Mouse (Mus musculus) embryo, embryonic 10 days (tissue): Measurements from ENCODE around the gene Alg14.

Experiments used
- DNase-seq: peaks from one replicate; pipeline ENCODE4 v3.0.0-alpha.2; 2015; ENCODE audit warnings: low spot score

The Alg14 gene

DNA sequence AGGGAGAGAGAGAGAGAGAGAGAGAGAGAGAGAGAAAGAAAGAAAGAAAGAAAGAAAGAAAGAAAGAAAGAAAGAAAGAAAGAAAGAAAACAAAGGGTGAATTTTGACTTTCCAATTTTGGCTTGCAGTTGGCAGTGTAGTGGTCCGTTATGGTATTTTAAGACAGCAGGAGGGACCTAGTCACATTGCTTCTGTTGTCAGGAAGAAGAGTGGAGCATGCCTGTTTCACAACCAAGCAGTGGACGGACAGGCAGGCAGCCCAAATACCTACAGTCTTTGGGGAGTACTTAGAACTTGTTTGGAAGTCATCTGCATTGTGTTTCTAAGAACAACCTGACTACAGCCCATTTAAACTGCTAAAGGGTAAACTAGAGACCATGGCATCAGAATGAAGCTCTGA, 47.1 kb downstream of the Alg14 start:
- no peak for DNase-seq

DNA sequence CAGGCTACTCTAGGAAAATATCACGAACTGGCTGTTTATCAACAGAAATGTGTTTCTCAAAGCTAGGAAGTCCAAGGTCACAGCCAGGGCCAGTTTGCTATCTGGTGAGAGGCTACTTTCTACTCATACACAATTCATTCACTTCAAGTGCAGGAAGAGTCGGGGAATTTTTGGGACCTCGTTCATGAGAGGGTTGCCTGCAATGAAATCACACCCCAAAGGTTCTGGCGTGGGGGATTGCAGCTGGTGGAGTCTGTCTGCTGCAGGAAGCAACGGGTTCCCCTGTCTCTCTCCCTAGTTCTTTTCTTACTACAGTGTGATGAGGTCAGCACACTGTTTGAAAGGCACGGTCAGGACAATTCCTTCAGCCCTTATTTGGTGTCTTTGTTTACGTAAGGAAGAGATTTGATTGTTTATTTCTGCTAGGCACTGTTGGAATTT, 48.8 kb downstream of the Alg14 start:
- peak; percentile 23 for DNase-seq

DNA sequence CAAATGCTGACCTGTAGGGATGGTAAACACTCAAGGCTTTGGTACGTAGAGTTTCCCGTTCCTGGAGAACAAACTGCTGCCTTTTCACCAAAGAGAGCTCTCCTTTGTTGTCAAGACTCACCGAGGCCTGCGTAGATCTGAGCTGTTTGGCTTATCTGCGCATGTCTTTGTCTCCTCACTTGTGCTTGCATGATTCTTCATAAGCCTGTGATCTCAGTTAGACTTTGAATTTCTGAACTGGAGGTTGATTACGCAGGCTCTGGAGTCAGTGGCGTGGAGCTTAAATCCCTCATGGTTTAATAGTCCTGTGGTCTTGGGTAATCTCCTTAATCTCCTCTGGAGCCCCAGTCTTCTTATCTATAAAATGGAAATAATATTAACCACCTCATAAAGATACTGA, 51.7 kb downstream of the Alg14 start:
- DNase-seq, result no peak

DNA sequence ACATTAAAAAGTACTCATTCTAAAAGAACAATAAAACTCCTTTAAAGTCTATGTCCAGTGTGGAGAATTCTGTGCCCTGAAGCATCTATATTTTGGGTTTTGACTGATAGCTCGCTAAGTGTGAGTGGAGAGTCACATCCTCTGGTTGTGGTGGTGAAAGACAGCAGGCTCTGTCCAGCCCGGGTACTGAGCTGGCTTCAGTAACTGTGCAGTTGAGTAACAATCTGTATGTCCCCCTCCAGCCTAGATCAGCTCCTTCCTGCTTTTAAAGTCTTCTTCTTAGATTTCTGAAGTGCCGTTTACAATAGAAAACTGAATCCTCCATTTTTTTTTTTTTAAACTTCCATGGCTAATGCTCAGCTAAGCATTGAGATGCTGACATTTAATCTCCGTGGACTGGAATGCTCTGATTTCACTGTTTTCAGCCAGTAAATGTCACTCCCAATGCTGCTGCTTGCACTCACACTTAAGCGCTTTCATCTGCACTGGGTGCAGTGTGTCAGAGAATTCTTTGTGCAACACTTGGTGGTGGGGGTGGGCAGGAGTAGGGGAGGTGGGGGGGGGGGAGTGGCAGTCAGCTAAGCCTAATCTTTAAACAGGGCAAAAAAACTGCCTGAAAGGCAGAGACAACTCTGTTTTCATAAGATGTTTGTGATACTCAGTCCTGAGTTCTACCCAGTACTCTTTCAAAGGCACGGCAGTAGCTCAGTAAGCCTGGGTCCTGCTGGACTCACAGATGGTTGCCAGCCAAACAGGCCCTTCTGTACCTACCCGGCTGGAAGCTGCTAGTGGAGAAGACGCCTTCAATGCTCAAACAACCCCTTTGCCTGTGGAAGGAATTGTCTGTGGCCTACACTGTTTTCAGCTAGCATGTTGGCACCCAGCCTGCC, 52.7 kb downstream of the Alg14 start:
- peak; percentile 36 for DNase-seq

DNA sequence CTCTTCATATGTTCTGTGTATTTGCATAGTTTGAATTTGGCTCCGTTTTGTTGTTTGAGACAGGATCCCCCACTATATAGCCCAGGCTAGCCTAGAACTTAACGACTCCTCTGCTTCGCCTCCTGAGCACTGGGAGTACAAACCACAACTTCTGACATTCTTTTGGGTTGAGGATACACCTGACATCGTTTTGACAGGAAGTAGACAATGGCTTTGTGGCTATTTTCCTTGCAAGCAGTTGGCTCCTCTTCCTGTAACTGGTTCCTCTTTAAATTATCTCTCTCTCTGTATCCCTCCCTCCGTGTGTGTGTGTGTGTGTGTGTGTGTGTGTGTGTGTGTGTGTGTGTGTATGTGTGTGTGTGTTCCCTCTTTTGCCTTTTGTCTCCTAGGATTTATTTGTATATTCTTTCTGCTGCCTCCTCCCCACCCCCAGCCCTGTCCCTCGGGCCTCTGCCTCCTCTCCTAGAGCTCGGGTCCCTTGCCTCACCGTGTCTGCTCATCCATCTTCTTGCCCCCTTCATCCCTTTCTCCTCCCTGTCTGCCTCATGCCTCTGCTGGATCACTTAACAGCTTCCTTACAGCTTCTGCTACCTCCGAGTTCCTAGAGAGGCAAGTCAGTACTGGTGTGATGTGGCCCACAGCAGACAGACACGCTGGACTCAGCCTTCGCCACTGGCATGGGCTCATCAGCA, 53.5 kb downstream of the Alg14 start:
- DNase-seq, result peak; percentile 22

DNA sequence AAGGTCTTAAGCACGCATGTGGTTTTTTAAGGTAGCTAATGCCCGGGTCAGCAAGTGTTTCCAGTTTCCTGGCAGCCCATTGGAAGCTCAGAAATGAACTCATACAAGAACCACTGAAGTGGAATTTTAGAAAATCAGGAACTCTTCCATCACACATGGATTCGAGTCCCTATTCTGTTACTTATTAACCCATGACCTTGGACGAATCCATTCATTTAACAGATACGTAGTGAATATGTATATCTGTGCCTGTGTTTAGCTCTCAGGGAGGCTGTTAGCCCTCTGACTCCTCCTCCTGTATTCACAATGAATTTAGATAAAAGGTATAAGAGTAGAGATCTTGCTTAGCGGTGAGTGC, 54.0 kb downstream of the Alg14 start:
- DNase-seq, result no peak

DNA sequence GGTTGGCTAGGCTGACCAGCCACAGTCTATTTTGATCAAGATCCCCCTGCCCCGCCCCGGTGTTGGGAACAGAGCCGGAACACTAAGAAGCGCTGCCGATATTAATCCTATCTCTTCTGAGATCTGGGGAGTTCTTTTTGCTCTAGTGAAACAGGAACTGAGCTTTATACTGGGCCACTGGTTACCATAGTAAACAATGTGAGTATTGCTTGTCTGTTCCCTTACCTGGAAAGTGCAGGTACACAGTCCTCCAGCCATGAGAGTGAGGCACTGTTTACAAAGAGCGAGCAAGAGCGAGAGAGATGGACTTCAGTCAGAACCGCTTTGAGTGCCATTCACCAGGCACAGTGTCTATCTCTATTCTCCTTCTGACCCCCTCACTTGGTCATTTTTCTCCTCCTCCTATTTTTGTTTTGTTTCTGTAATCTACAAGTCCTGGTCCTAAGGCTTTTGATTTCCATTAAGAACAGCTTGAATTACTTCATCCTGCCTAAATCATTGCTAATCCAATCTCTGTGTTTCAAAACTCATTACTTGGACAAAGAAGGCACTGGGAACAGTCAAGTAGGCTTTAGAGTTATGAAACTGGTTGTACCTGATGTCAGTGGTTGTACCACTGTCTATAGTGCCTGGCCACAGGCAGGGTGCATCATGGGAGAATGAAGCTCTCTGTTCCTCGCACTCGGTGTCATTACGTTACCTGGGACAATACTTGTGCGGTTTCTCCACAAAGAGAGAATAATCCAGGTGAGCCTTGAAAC, 55.1 kb downstream of the Alg14 start:
- no peak for DNase-seq

DNA sequence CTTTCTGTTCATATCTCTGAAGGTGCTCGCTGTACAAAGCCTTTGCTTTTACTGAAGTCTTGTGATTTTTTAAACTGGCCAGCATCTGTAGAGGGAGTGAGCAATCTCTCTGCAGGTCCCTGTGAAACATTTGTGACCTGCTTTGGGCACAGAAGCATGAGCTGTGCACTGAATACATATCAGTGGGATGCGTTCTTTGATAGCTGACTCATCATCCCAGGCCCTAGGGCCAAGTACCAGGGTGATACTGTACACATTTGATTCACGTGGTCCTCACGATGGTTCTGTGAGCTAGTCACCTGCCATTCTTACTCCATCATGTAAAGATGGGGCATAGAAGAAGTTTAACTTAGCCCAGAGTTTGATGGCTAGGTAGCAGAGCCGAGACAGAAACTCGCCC, 57.2 kb downstream of the Alg14 start:
- no peak for DNase-seq

DNA sequence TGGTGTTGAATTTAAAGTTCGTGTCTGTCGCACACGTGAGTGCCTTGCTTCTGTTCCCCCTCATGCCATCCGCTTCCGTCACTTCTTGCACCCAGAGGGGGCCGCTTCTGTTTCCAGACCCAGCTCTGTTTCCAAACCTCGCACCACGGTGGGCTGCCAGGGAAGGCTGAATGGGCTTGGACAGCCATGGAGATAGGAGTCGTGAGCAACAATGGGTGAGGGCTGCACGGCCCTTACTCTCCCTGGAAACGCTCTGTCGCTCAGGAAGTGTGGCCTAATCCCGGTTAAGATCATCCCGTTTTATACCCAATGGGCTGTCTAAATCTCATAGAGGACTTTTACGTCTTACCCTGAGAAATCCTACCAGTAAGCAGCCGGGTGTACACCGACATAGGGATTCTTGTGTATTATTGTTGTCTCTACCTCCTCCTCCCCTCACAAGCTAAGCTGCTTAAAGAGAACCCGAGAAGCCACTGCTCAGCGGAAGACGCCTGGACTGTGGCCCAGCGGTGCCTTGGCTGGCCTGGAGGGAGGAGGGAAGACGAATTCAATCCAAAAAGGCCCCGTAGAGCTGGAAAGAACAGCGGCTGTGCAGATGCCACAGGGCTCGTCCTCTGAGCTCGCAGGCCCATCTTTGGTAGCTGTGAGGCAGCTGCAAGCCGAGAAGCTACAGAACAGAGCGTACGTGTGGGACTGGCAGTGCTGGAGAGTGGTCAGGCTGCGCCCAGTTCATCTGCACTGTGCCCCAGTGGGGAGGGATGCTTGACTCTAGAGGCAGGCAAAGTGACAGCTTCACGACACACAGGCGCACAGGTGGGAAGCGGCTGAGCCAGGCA, 58.0 kb downstream of the Alg14 start:
- DNase-seq, result peak; percentile 30

DNA sequence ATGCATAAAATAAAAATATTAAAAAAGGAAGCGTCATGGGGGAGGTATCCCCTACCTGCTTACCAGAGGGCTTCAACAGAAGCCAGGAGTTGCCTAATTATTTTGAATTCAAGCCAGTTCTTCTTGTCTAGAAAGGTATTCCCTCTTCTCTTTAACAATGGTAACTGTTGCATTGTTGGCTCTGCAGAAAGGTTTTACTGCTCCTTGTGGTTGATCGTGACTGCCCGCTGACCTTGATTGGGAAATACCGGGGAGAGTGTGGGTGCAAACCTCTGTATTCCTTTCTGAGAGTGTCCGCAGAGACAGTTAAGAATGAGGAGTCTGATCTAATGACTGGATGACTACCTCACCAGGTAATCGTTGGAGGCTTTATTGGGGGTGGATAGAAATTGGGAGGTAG, 59.7 kb downstream of the Alg14 start:
- DNase-seq, result no peak

DNA sequence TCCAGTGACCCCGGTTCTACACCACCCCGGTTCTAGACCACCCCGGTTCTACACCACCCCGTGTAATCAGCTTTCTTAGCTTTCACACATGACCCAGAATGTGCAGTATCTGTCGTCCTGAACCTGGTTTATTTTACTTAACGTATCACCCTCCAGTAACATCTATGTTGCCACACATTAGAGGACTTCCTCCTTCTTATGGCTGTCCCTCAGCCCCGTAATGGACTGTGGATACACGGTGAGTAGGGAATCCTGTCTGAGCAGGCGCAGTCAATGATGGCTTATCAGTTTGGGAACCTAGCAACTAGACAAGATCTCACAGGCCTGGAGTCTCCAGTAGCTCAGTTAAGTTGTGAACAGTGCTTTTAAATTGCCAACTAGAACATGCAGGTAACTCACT, 62.7 kb downstream of the Alg14 start:
- no peak for DNase-seq

DNA sequence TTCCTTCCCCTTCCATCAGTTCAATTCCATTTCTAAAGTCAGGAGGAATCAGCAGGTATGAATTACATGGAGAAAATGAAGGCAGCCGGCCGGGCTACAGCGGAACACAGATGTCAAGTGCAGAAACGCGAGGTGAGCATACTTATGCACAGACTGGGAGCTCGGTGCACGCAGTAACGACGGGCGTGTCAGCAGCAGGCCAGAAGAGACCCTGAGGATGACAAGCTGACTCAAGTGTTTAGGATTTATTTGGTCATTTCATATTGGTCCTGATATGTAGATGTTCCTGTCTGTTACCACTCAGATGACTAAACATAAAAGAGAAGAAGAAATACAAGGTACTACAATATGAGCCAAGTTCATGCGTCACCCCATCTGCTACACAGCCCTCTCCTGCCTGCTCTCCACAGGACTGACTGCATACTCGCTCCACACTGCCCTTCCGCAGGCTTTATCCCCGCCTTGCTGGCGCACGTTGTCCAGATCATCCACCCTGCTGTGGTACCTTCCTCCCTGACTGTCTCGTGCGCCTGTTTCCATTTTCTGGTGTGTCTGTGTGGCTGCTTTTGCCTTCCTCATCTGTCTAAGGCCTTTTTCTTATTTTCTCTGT, 63.4 kb downstream of the Alg14 start:
- DNase-seq, result no peak

DNA sequence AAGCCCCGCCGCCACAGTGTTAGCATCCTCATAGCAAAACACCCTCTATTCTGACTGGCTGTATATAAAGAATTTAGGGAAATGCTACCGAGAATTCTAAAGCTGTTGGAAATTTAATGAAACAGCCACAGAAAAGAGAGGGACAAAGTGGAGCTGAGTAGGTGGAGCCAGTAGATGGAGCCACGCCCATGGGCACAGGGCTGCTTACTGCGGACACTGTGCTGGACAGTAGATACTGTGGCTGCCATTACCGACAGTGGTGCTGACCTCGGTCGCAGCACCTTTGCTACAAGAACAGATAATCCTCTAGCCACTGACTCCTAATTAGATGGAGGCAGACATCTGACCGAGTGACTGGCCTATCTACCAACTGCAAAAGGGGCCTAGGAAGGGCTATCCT, 64.0 kb downstream of the Alg14 start:
- DNase-seq, result no peak

DNA sequence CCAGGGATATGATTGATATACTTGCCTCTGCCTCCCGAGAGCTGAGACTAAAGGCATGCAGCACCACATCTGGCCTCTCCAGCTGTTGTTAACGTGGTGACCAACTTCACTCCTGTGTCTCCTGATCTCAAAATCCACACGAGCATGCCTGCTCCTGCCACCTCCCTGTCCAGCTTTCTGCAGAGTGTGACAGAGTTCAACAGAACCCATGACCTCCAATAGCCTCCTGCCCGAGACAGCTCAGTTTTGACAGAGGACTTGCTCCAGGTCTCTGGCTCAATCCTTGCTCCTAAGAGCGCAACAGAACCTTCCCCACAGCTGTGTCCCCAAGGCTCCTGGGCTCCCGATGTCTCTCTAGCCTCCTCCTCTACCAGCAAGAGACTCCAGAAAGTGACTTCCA, 64.5 kb downstream of the Alg14 start:
- no peak for DNase-seq

DNA sequence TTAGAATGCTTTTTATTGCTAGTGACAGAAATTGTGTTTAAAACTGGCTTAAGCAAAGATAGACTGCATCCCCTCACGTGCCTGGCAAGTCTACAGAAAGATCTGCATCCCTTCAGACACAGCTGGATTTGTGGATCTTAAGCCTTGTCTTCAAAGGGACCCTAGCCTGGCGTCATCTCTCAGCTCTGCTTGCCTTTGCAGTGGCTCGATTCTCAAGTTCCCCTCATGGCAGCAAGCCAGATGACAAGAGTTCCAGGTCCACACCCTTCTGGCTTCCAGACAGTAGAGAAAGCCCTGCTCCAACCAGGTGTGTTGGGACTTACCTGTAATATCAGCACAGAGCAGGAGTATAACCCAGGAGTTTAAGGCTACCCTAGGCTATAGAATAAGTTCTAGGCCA, 65.5 kb downstream of the Alg14 start:
- no peak for DNase-seq

DNA sequence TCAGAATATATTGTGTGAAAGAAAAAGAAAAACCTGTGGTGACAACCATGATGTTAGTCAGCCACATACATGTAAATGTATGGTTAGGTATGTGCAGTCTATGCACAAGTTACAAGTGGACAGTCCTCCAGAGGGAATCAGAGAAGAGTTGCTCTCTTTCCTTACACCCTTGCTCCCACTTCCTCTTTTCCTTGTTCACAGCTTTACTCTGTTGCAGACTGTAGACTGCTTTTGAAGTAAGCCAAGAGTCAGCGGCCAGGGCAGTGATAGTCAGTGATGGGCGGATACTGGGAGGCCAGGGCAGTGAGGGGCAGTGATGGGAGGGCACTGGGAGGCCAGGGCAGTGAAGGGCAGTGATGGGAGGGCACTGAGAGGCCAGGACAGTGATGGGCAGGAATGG, 66.7 kb downstream of the Alg14 start:
- no peak for DNase-seq

DNA sequence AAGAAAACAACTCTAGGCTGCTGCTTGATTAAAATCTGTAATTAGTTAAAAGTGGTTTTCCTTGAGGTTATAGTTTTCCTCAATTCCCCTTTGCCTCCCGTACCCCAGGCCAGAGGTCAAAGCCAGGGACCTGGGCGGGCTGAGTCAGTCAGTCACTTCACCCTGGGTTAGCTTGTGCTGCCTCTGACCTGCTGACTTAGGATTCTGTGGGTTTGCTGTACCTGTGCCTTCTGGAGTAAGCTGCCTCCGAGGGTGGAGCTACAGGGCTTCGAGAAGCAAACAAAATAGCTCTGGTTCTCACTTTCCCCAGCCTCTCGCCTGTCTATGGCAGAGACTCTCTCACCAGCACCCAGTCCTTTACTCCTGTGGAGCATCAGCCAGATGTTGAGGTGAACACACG, 67.3 kb downstream of the Alg14 start:
- DNase-seq, result no peak

DNA sequence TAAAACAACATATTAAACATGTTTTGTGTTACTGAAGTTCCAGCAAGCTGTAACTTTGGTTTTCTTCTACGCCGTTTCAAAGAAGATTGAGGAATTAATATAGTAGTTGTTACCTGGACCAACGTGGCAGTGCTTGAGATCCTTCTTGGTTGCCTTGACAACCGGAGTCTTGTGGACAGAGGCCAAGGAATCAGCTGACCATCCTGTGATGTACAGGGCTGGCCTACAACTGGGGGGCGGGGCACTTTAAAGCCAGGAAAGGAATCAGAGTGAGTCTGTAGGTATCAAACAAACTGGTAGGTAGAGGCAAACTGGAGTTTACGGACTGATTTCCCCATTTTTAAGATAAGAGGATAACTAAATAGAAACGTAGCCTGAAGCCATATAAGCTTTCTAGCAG, 67.7 kb downstream of the Alg14 start:
- no peak for DNase-seq

DNA sequence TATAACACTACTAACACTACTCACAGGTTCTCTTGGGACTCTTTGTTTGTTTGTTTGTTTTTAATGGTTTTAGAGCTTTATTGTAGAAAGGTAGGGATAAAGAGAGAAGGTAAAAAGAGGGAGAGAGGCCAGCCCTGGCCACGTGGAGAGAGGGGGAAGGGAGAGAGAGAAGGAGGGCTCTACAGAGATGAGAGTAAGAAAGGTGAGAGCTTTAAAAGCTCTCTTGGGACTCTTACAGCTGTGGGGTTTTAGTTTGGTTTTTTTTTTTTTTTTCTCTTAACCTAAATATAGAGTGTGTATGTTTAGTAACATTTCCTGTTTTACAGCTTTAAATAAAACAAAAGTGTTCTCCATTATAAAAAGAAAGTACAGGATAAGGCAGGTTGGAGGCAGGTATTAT, 70.4 kb downstream of the Alg14 start:
- DNase-seq, result no peak

DNA sequence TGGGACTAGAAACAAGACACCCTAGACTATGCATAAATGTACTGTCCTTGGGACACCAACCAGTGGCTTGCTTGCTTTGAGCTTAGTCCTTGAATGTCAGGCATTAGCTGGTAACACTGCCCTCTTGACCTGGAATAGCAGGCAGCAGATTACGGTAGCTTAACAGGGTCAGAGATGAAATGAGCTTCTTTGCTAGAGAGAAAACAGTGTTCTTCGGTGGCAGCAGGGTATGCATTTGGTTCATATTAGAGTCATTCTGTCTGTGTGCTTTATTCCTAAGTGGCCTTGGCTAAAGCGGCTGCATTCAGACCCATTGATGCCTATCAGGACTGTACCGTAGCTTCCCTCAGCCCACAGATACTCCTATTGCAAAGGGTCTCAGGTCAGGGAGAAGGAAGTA, 72.8 kb downstream of the Alg14 start:
- no peak for DNase-seq

DNA sequence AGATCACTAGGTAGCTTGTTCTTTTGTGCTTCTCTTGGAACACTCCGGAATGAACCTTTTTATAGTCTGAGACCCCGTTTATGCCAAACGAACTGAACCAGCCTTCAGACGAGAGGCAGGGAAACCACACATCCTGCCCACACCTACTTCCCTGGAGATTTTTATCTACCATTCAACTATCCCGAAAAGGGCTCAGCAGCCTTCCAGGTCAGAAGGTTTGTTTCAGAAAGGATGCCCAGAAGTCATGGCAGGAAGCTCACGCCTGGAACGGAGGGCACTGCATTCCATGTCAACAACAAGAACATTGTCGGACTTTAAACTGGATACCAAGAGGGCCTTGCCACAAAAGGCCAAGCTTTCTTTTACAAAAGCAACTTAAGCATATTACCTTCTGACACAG, 73.6 kb downstream of the Alg14 start:
- no peak for DNase-seq

DNA sequence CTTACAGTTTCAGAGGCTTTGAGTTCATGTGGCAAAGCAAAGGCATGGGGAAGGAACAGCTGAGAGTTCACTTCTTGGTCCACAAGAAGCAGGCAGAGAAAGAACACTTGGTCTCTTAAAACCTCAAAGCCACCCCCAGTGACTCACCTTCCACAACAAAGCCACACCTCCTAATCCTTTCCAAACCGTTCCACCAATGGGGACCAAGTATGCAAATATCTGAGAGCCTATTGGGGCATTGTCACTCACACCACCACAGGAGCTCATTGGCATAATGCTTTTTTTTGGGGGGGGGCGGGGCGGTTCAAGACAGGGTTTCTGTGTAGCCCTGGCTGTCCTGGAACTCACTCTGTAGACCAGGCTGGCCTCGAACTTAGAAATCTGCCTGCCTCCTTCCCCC, 77.0 kb downstream of the Alg14 start:
- no peak for DNase-seq
